Mouse (Mus musculus): ENCODE data around the gene Gm20683. TPM values are rescaled to one million over a fixed set of nuclear protein-coding genes. Genes with fewer than 3 reads are reported as not detected.

Gm20683 gene
- polyA plus RNA-seq, 1 experiment from 2014 or later = 1.7 TPM

DNA sequence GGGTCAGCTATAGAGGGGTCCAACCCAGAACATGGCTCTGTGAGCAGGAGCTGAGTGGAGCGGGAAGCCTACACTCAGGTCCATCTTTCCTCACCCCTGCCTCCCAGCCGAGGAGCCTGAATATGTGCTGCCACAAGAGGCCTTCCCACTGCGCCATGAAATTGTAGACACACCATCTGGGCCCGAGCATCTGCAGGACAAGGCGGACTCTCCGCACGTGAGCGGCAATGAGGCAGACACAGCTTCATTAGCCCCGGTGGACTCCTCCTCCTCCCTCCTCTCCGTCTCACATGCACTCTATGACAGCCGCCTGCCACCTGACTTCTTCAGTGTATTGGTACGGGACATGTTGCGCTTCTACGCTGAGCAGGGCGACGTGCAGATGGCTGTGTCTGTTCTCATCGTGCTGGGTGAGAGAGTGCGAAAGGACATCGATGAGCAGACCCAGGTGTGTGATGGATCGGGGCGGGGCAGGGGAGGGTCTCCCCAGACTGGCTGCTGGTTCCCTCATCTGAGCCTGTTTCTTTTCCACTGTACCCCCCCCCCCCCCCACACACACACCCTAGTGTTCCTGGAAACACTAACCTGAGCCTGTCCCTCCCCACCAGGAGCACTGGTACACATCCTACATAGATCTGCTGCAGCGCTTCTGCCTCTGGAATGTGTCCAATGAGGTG is 13.9 kb downstream of the Gm20683 start:
- peak overlapping the region; percentile 95; the same call in 1 of the 2 replicates for H3K27ac ChIP-seq (replicated peaks)
- no peaks in the 10 kb centered on the region for H3K9me3 ChIP-seq (replicated peaks)
- WGBS = 94% methylated on average over 22 of the region's 22 CpGs
- no peak for DNase-seq (ENCODE audit: low spot score)
- peak overlapping the region; percentile 89 for H3K4me3 ChIP-seq
- peaks cover 60% of the 10 kb centered on the region for H3K36me3 ChIP-seq
- no peaks in the 10 kb centered on the region for H3K27me3 ChIP-seq (ENCODE audit: low read depth, poor library complexity, severe bottlenecking)
- peaks cover 86% of the 10 kb centered on the region for H3K4me1 ChIP-seq

DNA sequence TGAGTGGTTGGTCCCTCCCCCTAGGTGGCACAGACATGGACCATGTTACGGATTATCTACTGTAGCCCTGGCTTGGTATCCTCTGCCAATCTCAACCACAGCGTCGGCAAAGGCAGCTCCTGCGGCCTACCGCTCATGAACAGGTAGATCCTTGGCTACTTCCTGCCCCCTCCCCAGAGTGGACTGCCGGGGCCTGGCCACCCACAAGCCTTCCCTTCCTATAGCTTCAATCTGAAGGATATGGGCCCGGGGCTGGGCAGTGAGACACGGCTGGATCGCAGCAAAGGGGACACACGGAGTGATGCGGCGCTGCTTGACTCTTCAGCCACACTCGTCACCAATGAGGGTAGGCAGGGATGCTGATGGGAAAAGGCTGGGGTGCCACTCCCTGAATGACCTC is 14.6 kb downstream of the Gm20683 start:
- no peak overlapping the region for H3K27ac ChIP-seq (replicated peaks)
- peaks cover 60% of the 10 kb centered on the region for H3K36me3 ChIP-seq
- no peak for DNase-seq (ENCODE audit: low spot score)
- H3K4me1 ChIP-seq = peaks cover 84% of the 10 kb centered on the region
- H3K4me3 ChIP-seq = peak overlapping the region; percentile 89; the same call in 1 of the 2 replicates
- no peaks in the 10 kb centered on the region for H3K27me3 ChIP-seq (ENCODE audit: low read depth, poor library complexity, severe bottlenecking)
- no peaks in the 10 kb centered on the region for H3K9me3 ChIP-seq (replicated peaks)
- WGBS = 99% methylated on average over 13 of the region's 13 CpGs

DNA sequence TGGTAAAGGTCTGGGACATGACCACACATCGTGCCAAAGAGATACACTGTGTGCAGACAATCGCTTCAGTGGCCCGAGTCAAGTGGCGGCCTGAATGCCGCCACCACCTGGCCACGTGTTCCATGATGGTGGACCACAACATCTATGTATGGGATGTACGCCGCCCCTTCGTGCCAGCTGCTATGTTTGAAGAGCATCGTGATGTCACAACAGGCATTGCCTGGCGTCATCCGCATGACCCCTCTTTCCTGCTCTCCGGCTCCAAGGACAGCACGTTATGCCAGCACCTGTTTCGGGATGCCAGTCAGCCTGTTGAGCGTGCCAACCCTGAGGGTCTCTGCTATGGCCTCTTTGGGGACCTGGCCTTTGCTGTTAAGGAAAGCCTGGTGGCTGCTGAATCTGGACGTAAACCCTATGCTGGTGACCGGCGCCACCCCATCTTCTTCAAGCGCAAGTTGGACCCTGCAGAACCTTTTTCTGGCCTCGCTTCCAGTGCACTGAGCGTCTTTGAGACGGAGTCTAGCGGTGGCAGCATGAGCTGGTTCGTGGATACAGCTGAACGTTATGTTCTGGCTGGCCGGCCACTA is 15.5 kb downstream of the Gm20683 start:
- H3K36me3 ChIP-seq = peaks cover 50% of the 10 kb centered on the region
- DNase-seq (ENCODE audit: low spot score) = no peak
- H3K9me3 ChIP-seq (replicated peaks) = no peaks in the 10 kb centered on the region
- H3K4me1 ChIP-seq = peaks cover 75% of the 10 kb centered on the region
- WGBS = 95% methylated on average over 27 of the region's 27 CpGs
- H3K27me3 ChIP-seq (ENCODE audit: low read depth, poor library complexity, severe bottlenecking) = 0 out of 2 replicates have a peak, but pooled peaks cover 3% of the 10 kb centered on the region
- no peak overlapping the region for H3K27ac ChIP-seq (replicated peaks)
- H3K4me3 ChIP-seq = peak overlapping the region; percentile 89; the same call in 1 of the 2 replicates

DNA sequence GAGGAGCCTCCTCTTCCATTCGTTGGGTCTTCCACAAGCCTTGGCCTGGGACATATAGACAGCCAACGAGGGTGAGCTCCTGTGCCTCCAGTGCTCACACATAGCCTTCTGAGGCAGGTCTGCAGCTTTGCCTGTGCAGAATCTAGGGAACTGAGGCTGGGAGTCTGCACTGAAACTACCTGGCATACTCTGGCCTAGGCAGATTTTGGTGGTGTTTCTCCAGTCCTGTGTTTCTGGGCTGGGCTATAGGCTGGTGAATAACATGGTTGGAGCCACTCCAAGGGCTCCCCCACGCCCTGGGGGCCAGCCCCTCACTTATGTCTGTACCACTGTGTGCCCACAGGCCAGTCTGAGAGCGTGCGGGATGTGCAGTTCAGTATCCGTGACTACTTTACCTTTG is 16.3 kb downstream of the Gm20683 start:
- Histone ChIP-seq H3K4me3 (peak overlapping the region; percentile 89), H3K27me3 (ENCODE audit: low read depth, poor library complexity, severe bottlenecking) (peaks cover 10% of the 10 kb centered on the region), H3K4me1 (peaks cover 67% of the 10 kb centered on the region), H3K9me3 (replicated peaks) (no peaks in the 10 kb centered on the region), H3K36me3 (peaks cover 43% of the 10 kb centered on the region), H3K27ac (replicated peaks) (no peak overlapping the region)
- WGBS = 88% methylated on average over 6 of the region's 6 CpGs
- DNase-seq (ENCODE audit: low spot score) = no peak

DNA sequence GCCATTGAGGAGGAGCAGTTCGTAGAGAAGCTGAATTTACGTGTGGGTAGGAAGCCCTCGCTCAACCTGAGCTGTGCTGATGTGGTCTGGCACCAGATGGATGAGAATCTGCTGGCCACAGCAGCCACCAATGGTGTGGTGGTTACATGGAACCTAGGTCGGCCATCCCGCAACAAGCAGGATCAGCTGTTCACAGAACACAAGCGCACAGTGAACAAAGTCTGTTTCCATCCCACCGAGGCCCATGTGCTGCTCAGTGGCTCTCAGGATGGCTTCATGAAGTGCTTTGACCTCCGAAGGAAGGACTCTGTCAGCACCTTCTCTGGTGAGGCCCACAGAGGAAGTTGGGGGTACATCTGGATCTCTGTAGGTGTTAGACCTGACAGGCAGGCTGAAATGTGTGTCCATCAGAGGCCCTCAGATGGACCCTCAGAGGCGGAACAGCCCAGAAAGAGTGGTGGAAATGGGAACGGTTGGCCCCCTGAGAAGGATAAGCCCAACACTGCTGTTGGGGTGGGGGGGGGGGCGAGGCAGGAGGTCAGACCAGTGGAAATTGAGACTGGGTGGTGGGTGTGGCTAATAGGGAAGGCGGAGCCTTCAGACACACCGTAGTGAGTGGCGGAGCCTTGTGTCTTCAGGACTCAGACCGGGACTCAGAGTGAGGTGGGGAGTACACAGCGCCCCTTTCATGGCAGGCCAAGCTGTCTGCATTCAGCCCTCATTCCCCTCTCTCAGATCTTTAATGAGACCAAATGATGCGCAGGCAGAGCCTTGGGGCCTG is 17.0 kb downstream of the Gm20683 start:
- no peak for DNase-seq (ENCODE audit: low spot score)
- peak overlapping the region; percentile 89 for H3K4me3 ChIP-seq
- peaks cover 18% of the 10 kb centered on the region for H3K27me3 ChIP-seq (ENCODE audit: low read depth, poor library complexity, severe bottlenecking)
- H3K36me3 ChIP-seq = peaks cover 39% of the 10 kb centered on the region
- no peak overlapping the region for H3K27ac ChIP-seq (replicated peaks)
- WGBS = 77% methylated on average over 17 of the region's 17 CpGs
- H3K4me1 ChIP-seq = peaks cover 66% of the 10 kb centered on the region
- H3K9me3 ChIP-seq (replicated peaks) = no peaks in the 10 kb centered on the region

DNA sequence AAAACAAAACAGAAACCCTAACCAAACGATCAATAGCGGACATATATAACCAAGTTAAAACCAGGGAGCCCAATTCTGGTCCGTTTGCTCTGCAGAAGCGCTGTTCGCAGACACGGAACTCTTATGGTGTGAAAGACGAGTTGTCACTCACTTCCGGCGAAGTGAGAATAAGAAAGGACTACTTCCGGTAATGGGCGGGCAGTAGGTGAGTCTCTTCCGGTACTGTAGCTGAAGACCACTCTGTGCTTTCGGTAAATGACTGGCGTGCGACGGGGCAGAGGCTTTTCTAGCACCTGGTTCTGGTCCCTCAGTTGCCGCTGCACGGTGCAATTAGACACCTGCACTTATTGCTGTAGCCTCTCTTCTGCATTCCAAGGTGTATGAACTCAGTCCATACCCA is 18.1 kb downstream of the Gm20683 start, which contains the start of gene Wdr24:
TSS of gene Wdr24 (plus strand) at position 176 of the 400 bp plus-strand sequence.
- DNase-seq (ENCODE audit: low spot score) = peak; percentile 73
- H3K27ac ChIP-seq (replicated peaks) = peak within 1 kb of the TSS; percentile 82
- peaks cover 65% of the 10 kb centered on the region for H3K4me1 ChIP-seq
- peaks cover 44% of the 10 kb centered on the region for H3K36me3 ChIP-seq
- no peaks in the 10 kb centered on the region for H3K9me3 ChIP-seq (replicated peaks)
- WGBS = under 1% methylated on average over 18 of the region's 18 CpGs
- peak within 1 kb of the TSS; percentile 89 for H3K4me3 ChIP-seq
- H3K27me3 ChIP-seq (ENCODE audit: low read depth, poor library complexity, severe bottlenecking) = peaks cover 29% of the 10 kb centered on the region

DNA sequence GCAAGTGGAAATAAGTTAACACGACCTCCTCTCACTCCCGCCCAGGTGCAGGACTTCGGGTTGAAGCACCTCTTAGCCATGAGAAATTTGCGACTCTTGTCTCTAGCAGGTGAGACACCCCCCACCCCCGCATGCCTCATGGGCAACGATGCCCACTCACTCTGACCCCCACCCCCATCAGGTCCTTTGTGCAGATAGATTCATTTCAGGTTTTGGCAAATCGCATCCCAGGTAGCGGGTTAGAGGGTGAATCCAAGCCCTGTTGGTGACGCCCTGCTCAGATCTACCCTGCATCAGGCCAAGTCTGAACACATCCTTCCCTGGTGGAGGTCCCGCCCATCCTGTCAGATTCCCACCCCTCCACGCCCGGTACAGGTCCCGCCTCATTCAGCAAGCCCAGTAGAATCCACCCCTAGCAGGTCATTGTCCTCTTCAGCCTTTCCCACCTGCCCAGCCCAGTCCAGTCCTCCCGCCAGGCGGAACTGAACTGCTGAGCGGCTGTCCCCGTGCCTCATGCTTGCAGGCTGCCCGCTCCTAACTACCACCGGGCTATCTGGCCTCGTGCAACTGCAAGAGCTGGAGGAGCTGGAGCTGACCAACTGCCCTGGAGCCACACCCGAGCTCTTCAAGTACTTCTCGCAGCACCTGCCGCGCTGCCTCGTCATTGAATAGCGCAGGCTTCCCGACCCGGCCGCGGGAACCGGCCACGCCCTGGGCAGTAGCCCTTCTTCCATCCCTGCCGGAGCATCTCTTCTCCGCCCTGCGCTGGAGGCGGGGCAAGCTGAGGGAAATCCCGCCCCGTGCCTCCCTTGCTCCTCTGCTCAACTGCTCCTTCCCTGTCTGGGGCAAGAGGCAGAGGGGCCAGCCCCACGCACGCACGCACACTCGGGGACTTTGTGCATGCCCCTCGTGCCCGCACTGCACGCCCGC is 22.4 kb downstream of the Gm20683 start:
- WGBS = 6% methylated on average over 46 of the region's 46 CpGs
- DNase-seq (ENCODE audit: low spot score) = no peak
- H3K27me3 ChIP-seq (ENCODE audit: low read depth, poor library complexity, severe bottlenecking) = peaks cover 58% of the 10 kb centered on the region
- peaks cover 33% of the 10 kb centered on the region for H3K36me3 ChIP-seq
- H3K9me3 ChIP-seq (replicated peaks) = no peaks in the 10 kb centered on the region
- peak overlapping the region; percentile 45 for H3K4me3 ChIP-seq
- peak overlapping the region; percentile 68 for H3K27ac ChIP-seq (replicated peaks)
- peaks cover 26% of the 10 kb centered on the region for H3K4me1 ChIP-seq

DNA sequence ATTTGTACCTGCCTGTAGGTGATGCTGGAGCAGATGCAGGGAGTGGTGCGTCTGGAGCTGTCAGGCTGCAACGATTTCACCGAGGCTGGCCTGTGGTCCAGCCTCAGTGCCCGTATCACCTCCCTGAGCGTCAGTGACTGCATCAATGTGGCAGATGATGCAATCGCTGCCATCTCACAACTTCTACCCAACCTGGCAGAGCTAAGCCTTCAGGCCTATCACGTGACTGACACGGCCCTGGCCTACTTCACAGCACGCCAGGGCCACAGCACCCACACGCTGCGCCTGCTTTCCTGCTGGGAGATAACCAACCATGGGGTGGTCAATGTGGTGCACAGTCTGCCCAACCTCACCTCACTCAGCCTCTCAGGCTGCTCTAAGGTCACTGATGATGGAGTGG is 23.9 kb downstream of the Gm20683 start:
- WGBS = 83% methylated on average over 11 of the region's 11 CpGs
- Histone ChIP-seq H3K36me3 (peaks cover 33% of the 10 kb centered on the region), H3K9me3 (replicated peaks) (no peaks in the 10 kb centered on the region), H3K27me3 (ENCODE audit: low read depth, poor library complexity, severe bottlenecking) (peaks cover 69% of the 10 kb centered on the region), H3K27ac (replicated peaks) (no peak overlapping the region), H3K4me1 (peaks cover 26% of the 10 kb centered on the region), H3K4me3 (no peak overlapping the region)
- DNase-seq (ENCODE audit: low spot score) = no peak

DNA sequence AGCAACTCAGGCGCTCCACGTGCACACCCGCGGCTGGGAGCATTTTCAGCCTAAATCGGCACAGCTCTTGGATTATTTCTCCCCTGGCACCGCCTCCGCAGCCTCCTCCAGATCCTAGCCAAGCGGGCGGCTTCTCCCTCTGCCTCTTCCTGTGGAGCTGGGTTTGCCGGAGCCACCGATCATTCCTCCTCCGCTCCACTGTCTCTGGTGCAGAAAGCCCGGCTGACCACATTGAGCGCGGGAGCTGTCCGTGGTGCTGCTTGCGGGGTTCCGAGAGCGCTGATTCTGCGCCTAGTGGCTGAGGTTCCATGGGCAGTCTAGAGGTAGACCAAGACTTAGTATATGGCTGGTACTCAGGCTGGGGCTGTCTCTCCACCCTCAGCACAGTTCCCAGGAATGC is 28.1 kb downstream of the Gm20683 start:
- 3% methylated on average over 20 of the region's 20 CpGs for WGBS
- peaks cover 22% of the 10 kb centered on the region for H3K36me3 ChIP-seq
- H3K27ac ChIP-seq (replicated peaks) = no peak overlapping the region
- peaks cover 78% of the 10 kb centered on the region for H3K27me3 ChIP-seq (ENCODE audit: low read depth, poor library complexity, severe bottlenecking)
- peak overlapping the region; percentile 24; the same call in 1 of the 2 replicates for H3K4me3 ChIP-seq
- peaks cover 38% of the 10 kb centered on the region for H3K4me1 ChIP-seq
- peak; percentile 84 for DNase-seq (ENCODE audit: low spot score)
- no peaks in the 10 kb centered on the region for H3K9me3 ChIP-seq (replicated peaks)

DNA sequence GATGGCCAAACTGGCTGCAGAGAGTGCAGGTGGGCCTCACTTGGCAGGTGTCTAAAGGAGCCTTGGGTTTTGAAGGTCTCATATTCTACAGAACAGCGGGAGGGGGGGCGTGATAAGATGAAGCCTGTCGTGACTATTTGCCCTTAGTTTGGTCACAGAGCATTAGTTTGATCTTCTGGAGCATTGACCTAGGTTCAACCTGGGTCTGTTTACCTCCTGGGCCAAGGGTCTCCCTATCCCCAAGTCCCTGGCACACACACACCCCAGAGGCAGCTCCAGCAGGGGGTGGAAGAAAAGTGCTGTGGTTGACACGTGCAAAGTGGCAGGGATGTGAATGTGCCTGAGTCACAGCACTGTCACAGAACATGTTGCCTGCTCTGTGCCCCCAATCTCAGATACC is 30.7 kb downstream of the Gm20683 start:
- peak overlapping the region; percentile 84 for H3K4me3 ChIP-seq
- peaks cover 45% of the 10 kb centered on the region for H3K4me1 ChIP-seq
- H3K9me3 ChIP-seq (replicated peaks) = no peaks in the 10 kb centered on the region
- H3K27me3 ChIP-seq (ENCODE audit: low read depth, poor library complexity, severe bottlenecking) = peaks cover 67% of the 10 kb centered on the region
- 67% methylated on average over 4 of the region's 4 CpGs for WGBS
- no peaks in the 10 kb centered on the region for H3K36me3 ChIP-seq
- DNase-seq (ENCODE audit: low spot score) = no peak
- H3K27ac ChIP-seq (replicated peaks) = no peak overlapping the region

DNA sequence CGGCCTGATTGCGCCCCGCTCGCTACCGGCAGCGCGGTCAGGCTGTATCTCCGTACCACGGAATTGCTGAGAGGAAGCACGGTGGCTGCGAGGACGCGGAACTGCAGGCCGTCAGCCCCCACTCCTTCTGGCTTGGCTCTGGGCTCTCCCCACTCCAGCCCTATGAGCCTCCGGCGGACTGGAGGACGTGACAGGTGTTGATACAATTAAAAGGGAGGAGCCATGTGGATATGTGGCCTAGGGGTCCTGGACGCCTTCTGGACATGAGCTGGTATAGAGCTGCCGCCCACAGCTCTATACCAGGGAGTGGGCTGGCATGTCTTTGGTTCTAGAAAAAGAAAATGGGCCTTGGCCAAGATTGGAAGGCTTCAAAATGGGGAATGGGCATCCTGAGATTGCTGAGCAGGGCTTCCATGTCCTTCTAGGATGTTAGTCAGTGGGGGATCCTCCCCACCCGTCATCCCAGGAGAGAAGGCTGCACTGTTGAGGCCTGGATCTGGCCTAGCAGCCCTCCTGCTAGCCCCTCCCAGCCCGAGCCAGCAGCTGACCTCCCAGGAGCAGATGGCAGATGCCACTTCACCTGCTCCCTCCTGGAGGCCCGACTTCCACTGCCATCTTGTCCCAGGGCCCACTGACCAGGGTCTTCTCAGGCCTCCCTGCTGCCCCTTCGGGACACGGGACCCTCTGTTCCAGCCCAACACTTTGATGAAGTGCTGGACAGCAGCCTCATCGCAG is 31.8 kb downstream of the Gm20683 start:
- Histone ChIP-seq H3K4me1 (peaks cover 45% of the 10 kb centered on the region), H3K4me3 (peak overlapping the region; percentile 84), H3K36me3 (no peaks in the 10 kb centered on the region), H3K27ac (replicated peaks) (peak overlapping the region; percentile 95), H3K9me3 (replicated peaks) (no peaks in the 10 kb centered on the region), H3K27me3 (ENCODE audit: low read depth, poor library complexity, severe bottlenecking) (peaks cover 63% of the 10 kb centered on the region)
- DNase-seq (ENCODE audit: low spot score) = no peak
- 8% methylated on average over 25 of the region's 25 CpGs for WGBS
